Mouse (Mus musculus): ENCODE results near the gene Hsph1. TPM values are rescaled to one million over a fixed set of nuclear protein-coding genes. Genes with fewer than 3 reads are reported as not detected.

The Hsph1 gene
- total RNA-seq, 2 experiments from 2014 or later = 36.1 to 39.7 TPM

GRCm38 (mm10) chr5:149647367-149648115 is 11.4 kb upstream of the Hsph1 start:
- intact Hi-C loops (cut with DNase I; ENCODE audit: low total_unique reads) = no loop called here
- DNase-seq = no peak

DNA sequence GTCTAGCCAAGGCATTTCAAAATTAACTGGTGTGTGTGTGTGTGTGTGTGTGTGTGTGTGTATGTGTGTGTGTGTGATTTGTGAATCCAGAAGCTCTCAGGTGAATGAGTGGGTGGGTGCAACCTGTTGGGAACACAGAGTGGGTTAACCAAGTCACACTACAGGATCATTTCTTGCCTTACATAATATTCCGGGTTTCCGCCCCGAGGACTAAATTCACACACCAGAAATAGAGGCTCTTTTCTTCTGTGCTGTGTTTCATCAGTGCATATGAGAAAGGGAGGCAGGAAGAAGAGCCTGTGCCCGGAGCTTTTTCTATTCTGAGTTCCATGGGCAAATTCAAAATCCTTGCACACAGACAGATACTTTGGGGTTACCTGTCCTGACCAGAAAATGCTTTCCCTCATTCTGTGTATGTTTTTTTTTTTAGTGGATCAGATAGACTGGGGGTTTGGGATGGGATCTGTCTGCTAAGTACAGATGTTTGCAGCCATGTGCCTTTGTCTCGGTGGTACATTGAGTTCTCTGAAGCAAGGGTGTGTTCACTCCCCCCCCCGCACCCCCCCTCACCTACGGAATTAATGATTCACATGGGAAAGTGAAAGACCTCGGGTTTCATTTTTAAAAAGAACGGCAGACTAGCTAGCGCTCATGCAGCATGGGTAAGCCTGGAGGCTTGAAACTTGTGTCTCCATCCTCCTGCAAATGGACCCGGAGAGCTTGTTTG is 6.8 kb upstream of the Hsph1 start:
- intact Hi-C loops (cut with DNase I; ENCODE audit: low total_unique reads) = no loop called here
- no peak for DNase-seq

DNA sequence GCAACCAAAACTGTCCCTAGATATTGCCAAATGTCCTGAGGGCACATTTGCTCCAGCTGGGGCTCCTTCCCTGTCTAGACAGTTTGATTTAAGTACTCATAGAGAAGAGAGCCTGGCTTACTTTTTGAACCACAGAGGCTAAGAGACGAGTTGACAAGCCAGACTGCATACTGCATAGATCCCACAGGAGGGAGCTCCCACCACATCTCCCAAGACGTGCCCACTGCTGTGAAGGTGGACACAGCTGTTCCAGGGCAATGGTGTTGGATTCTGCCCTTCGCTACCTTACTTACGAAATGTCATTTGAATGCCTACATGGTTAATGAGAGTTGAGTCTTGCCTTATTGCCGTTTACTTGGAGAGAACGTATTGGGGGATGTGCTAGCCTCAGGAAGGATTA is 6.2 kb upstream of the Hsph1 start:
- intact Hi-C loops (cut with DNase I; ENCODE audit: low total_unique reads) = no loop called here
- DNase-seq = no peak

- intact Hi-C loops (cut with DNase I; ENCODE audit: low total_unique reads) = no loop called here
- no peak for DNase-seq
Measured at GRCm38 (mm10) chr5:149641277-149641892, 5.2 kb upstream of the Hsph1 start.

DNA sequence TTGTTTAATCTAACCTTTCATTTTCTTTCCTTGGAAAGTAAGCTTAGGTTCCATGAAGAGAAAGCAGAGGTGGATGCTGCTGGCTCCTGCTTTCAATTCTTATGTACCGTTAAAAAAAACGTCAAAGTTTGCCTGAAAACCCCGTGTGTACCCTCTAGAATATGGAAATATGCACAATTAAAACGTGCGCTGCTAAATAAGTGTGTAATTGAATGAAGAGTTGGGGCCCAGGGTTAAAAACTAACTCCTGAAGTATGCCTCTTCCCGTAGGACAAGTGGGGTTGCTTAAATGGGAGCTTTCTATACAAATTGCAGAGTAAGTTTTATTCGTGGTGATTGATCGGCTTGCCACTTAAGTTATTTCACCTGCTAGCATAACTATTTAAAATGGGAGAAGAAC is 1.1 kb upstream of the Hsph1 start:
- DNase-seq = no peak
- intact Hi-C loops (cut with DNase I; ENCODE audit: low total_unique reads) = no loop called here

DNA sequence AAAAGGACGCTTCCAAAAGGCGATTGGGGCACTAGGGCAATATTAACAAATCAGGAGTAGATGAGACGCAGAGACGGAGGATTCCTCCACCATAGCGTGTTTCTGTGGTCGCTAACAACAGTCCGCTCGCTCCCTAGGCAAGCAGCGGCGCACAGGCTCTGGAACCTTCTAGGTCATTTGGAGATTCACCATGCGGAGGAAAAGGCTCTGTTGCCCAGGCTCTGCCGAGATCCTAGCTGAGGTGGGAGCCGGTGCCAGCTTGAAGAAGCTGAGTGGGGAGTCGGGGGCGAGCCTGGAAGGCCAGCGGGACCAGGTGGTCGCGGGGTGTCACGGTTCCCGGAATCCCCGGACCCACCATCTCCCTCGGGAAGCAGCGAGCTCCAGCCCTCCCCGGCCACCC is 620 bp downstream of the Hsph1 start:
- no peak for DNase-seq
- intact Hi-C loops (cut with DNase I; ENCODE audit: low total_unique reads) = no loop called here

- no peak for DNase-seq
- intact Hi-C loops (cut with DNase I; ENCODE audit: low total_unique reads) = no loop called here
Measured at GRCm38 (mm10) chr5:149634409-149635035, 1.7 kb downstream of the Hsph1 start.

GRCm38 (mm10) chr5:149625547-149625946 is 10.6 kb downstream of the Hsph1 start:
- intact Hi-C loops (cut with DNase I; ENCODE audit: low total_unique reads) = no loop called here
- DNase-seq = no peak

GRCm38 (mm10) chr5:149623815-149624675 is 12.1 kb downstream of the Hsph1 start:
- intact Hi-C loops (cut with DNase I; ENCODE audit: low total_unique reads) = no loop called here
- no peak for DNase-seq

- no peak for DNase-seq
- intact Hi-C loops (cut with DNase I; ENCODE audit: low total_unique reads) = no loop called here
Measured at GRCm38 (mm10) chr5:149622644-149623043, 13.5 kb downstream of the Hsph1 start.

DNA sequence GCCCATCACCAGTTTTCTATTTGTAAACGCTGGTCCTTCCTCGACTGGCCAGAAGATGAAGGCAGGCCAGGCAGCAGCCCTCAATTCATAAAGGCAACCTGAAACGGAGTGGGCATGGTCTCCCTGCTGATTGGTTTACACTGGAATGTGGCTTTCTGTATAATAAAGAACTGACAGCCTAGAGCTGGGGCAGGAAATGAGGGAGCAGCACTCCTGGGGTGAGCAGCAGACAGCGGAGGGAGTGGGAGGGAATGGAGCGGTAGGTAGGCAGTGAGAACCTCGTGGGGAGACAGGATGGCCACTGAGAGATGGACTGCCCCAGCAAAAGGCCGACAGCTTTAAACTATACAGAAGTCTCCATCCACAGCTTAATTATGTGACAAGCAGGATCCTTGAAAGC is 14.0 kb downstream of the Hsph1 start:
- intact Hi-C loops (cut with DNase I; ENCODE audit: low total_unique reads) = no loop called here
- no peak for DNase-seq

DNA sequence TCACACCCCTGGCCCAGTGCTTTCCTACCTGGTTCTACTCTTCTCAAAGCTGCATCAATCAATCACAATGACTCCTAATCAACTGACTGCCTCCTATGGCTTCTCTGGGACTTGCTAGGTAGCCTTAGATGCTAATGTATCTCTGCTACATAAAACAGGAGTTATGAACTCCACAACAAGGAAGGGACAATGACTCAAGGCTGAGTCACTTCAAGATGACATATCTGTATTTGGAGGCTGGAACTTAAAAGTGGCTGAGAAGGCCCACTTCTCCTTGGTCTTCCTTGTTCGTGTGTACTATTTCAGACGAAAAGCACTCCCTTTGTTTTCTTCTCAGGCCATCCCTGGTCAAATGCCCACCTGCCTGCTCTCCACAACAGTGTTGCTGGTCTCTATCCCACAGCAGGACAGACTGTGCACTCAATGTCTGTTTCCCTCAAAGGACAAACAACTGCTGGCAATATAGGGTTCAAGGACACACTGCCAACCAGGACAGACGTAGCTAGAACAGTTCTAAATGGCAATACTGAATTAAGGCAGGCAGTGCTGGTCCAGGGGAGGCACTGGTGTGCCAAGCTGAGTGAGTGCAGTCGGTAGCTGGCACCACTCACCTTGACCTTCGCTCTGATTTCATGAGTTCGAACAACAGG is 18.3 kb downstream of the Hsph1 start:
- no peak for DNase-seq

DNA sequence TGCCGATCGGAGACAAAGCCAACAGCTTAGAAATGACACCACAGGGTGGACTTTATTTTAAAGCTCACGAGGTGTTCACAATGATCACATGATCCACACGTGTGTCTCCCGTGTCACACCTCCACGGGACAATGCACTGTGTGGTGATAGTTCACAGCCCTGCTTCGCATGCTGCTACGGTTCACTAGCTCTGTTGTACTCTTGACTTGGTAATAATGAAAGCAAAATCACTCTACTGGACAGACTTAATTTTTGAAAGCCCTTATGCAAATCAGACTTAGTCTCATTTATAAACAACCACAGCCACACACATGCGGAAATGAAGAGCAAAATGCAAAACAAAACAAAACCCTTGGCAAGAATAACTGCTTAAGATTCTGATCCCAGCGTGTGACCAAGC is 19.4 kb downstream of the Hsph1 start:
- no peak for DNase-seq

More for the DNA sequence above, 18.3 kb downstream of the Hsph1 start:
- intact Hi-C loops (cut with DNase I; ENCODE audit: low total_unique reads) = no loop called here

GRCm38 (mm10) chr5:149616138-149616537 is 20.0 kb downstream of the Hsph1 start:
- intact Hi-C loops (cut with DNase I; ENCODE audit: low total_unique reads) = no loop called here
- no peak for DNase-seq

More for the DNA sequence above, 19.4 kb downstream of the Hsph1 start:
- intact Hi-C loops (cut with DNase I; ENCODE audit: low total_unique reads) = no loop called here

DNA sequence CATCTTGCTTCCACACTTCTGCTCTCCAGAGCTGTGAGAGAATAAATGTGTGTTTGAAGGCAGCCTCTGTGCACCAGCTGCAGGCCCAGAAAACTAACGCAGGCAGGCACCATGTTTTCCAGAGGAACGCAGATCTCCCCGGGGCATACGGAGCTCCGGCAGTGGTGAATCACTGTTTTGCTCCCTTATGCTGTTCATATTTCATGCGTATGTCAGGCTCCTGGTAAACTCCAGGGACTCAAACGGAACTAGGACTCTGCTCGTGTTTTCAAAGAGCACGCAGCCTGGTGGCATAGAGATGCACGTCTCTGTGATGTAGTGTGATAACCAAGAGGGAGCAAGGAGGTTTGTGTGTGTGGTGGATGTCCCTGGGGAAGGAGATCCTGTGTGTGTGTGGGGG is 23.4 kb downstream of the Hsph1 start:
- intact Hi-C loops (cut with DNase I; ENCODE audit: low total_unique reads) = no loop called here
- DNase-seq = peak; percentile 10

- intact Hi-C loops (cut with DNase I; ENCODE audit: low total_unique reads) = no loop called here
- no peak for DNase-seq
Measured at GRCm38 (mm10) chr5:149612165-149612518, 24.0 kb downstream of the Hsph1 start.

DNA sequence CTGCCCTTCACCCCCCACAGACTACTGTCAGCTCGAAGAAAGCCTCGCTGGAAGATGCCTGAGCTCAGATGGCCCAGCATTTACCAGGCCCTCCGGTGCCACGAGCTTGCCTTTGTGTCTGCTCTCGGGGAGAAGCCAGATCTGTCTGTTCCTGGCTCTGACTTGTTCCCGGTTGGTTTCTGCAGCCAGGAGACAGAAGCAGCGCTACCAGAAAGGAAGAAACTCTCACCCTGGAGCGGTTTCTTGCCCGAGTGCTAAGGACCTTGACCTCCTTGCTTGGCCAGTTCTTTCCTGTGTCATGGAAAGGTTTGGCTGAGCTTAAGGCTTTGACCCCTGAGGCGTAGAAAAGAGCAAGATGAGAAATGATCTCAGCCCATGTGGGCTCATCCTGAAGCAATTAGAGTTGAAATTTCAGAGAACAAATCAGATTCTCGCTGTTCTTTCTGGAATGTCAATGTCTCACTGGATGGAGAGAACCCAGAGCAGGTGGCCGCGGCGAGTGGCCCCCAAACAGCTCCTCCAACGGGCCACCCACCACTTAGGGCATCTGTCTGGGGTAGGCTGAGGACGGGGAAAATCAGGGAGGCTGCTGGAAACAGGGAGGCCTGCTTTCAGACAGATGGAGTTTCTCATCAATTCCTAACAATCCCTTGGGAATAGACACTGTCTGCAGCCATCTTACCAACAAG is 24.6 kb downstream of the Hsph1 start:
- DNase-seq = peak; percentile 19
- intact Hi-C loops (cut with DNase I; ENCODE audit: low total_unique reads) = no loop called here

DNA sequence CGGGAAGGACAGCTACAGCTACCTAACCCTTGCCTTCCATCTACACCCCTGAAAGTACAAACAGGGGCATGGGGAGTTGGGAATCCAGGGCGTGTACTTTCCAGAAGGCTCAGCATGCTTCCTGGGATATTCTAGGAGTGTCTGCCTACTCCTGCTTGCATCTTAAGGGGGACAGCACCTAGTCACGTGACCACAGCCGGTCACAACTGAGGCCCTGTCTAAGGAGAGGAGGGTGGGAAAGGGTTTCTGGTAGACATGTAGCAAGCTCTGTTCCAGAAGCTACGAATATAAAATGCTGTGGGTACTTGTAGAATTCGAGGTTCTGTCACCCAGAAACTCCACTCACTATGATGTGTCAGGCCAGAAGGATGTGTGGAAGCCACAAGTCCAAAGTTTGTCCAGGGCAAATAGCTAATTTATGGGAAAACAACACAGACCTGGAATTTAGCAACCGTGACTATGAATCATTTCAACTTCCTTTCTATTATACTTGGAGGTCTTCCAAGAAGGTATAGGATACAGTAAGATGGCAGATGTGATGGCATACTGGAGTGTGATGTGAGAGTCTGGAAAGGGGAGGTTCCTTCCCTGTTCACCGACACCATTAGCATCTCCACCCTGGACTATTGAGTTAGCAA is 29.0 kb downstream of the Hsph1 start:
- intact Hi-C loops (cut with DNase I; ENCODE audit: low total_unique reads) = no loop called here
- DNase-seq = no peak
